Mouse (Mus musculus) lung, postnatal 0 days (tissue): Measurements from ENCODE around the gene Opcml.

Experiments used
- CTCF ChIP-seq: IDR thresholded peaks from 2 replicates; pipeline ENCODE4 v1.5.1; 2016; ENCODE audit warnings: antibody characterized with exemption, mild to moderate bottlenecking
- EP300 ChIP-seq: IDR thresholded peaks from 2 replicates; pipeline ENCODE4 v1.6.1; 2016; ENCODE audit warnings: antibody characterized with exemption, mild to moderate bottlenecking, control low read depth

DNA sequence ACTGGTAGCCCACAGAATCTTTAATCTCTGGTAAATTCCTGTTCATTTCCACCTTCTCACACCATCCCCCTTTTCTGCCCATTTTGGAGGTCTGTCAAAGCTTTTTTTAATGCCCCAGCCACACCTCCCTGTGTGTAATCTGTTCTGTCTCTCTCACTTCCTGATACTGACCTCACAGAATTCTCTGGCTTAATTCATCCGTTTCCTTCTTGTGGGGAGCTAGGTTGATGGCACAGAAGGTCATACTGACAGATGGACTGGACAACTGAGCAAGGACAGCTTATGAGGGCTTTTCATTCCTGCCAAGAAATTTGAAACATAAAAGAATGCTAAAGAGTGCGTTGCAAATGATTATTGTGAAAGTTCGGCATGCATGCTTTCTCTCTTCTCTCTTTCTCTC lies 126.7 kb downstream of the Opcml start:
- TF ChIP-seq CTCF = no peak
- no peak for TF ChIP-seq EP300
